Mouse (Mus musculus) erythroblast, embryonic 14.5 days (primary cell): ENCODE measurements around the gene Rangrf.

ENCODE experiments used
- GATA1 ChIP-seq: IDR thresholded peaks from 2 replicates; pipeline ENCODE4 v1.6.1; 2012; ENCODE audit warnings: low read length, inconsistent platforms, mixed read lengths
- TAL1 ChIP-seq: IDR thresholded peaks from 3 replicates; pipeline ENCODE4 v1.6.1; 2012; ENCODE audit warnings: low read length, inconsistent platforms, mixed read lengths

DNA sequence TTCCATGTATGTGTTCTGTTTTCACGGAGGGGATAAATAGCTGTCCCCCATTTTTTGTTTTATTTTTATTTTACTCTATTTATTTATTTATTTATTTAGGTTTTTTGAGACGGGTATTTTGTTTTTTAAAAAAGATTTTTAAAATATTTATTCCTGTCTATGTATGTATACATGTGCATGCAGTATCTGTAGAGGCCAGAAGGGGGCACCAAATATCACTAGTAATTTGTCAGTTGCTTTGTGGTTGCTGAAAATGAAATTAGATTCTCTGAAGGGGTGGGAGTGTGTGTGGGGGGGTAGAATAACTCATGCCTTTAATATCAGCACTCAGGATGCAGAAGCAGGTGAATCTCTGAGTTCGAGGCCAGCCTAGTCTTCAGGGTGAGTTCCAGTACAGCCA, 9.1 kb downstream of the Rangrf start:
- TF ChIP-seq GATA1 = no peak
- no peak for TF ChIP-seq TAL1
